Mouse (Mus musculus) forebrain, postnatal 0 days (tissue): ENCODE results near the gene Cybb. TPM values are rescaled to one million over a fixed set of nuclear protein-coding genes. Genes with fewer than 3 reads are reported as not detected.

Experiments used
- ATAC-seq: fragments of 200-750 bp; cut with Nextera tagmentation; 2 replicates; pipeline ENCODE4 v1.8.0; 2017; ENCODE audit warnings: mild to moderate bottlenecking, moderate library complexity
- DNase-seq: peaks from one replicate; pipeline ENCODE4 v3.0.0-alpha.2; 2015
- H3K27ac ChIP-seq: fragments of 300-500 bp; sonication (generic); 2 replicates; pipeline ENCODE4 v1.5.1; 2014; ENCODE audit warnings: low read depth, mild to moderate bottlenecking, antibody characterized with exemption, low read length, moderate library complexity, mixed read lengths
- H3K27me3 ChIP-seq: fragments of 300-500 bp; sonication (generic); 2 replicates; pipeline ENCODE4 v1.6.1; 2014; ENCODE audit warnings: mild to moderate bottlenecking, low read length, mixed read lengths; ENCODE audit not compliant: insufficient read depth
- H3K36me3 ChIP-seq: fragments of 300-500 bp; sonication (generic); 2 replicates; pipeline ENCODE4 v1.6.1; 2014; ENCODE audit warnings: mild to moderate bottlenecking, moderate library complexity; ENCODE audit not compliant: insufficient read depth
- H3K4me1 ChIP-seq: fragments of 300-500 bp; sonication (generic); 2 replicates; pipeline ENCODE4 v1.6.1; 2014; ENCODE audit warnings: antibody characterized with exemption; ENCODE audit not compliant: insufficient read depth
- H3K4me2 ChIP-seq: fragments of 300-500 bp; sonication (generic); 2 replicates; pipeline ENCODE4 v1.6.1; 2014; ENCODE audit warnings: low read depth, mild to moderate bottlenecking, moderate library complexity
- H3K4me3 ChIP-seq: fragments of 300-500 bp; sonication (generic); 2 replicates; pipeline ENCODE4 v1.5.1; 2014; ENCODE audit warnings: low read depth, low read length, mixed read lengths
- H3K9ac ChIP-seq: fragments of 300-500 bp; sonication (generic); 2 replicates; pipeline ENCODE4 v1.6.1; 2014; ENCODE audit warnings: mild to moderate bottlenecking
- H3K9me3 ChIP-seq: fragments of 300-500 bp; sonication (generic); 2 replicates; pipeline ENCODE4 v1.6.1; 2016; ENCODE audit warnings: low read length
- CTCF ChIP-seq: sonication (generic); IDR thresholded peaks from 2 replicates; pipeline ENCODE4 v1.5.1; 2016; ENCODE audit warnings: antibody characterized with exemption, control low read depth, low read depth
- WGBS: fragments of 180-500 bp; shearing (Covaris S2); extraction: QIAGEN DNeasy Blood & Tissue Kit; methylation state at CpG from one replicate; pipeline ENCODE4 v1.1.7; 2014; 5-methylcytosine and 5-hydroxymethylcytosine counted together
- polyA plus RNA-seq: library from polyadenylated mRNA; unstranded; fragments of >200 nt; fragmentation: Nextera tagmentation; extraction: Ambion mirVana; gene quantifications from 2 replicates; pipeline ENCODE4 v1.2.1, GENCODE M21; 2015
- total RNA-seq: library from RNA; depleted of rRNA; stranded (reverse); fragments of >200 nt; gene quantifications from 2 replicates; pipeline ENCODE4 v1.2.3, GENCODE M21; 2014; rRNA removed

The Cybb gene
- total and polyA plus RNA-seq, 2 experiments from 2014 or later = 0.33 to 0.54 TPM

GRCm38 (mm10) chrX:9441102-9441501, 46.5 kb downstream of the Cybb start:
- no peak for ATAC-seq
- no peak for TF ChIP-seq CTCF

GRCm38 (mm10) chrX:9440556-9440955, 47.0 kb downstream of the Cybb start:
- no peak for TF ChIP-seq CTCF

More at GRCm38 (mm10) chrX:9441102-9441501, 46.5 kb downstream of the Cybb start:
- H3K4me3 ChIP-seq = no peak overlapping the region
- H3K9me3 ChIP-seq = no peaks in the 10 kb centered on the region
- H3K36me3 ChIP-seq = no peaks in the 10 kb centered on the region
- H3K4me2 ChIP-seq = no peak overlapping the region
- H3K27me3 ChIP-seq = no peaks in the 10 kb centered on the region
- H3K27ac ChIP-seq = no peak overlapping the region
- no peak for DNase-seq
- WGBS = 71% methylated on average over 4 of the region's 4 CpGs
- H3K9ac ChIP-seq = no peak overlapping the region
- no peaks in the 10 kb centered on the region for H3K4me1 ChIP-seq

GRCm38 (mm10) chrX:9439257-9439656, 48.3 kb downstream of the Cybb start:
- no peaks in the 10 kb centered on the region for H3K9me3 ChIP-seq
- H3K9ac ChIP-seq = no peak overlapping the region
- H3K36me3 ChIP-seq = no peaks in the 10 kb centered on the region
- ATAC-seq (no peak), DNase-seq (no peak)
- no peaks in the 10 kb centered on the region for H3K27me3 ChIP-seq
- H3K4me1 ChIP-seq = no peaks in the 10 kb centered on the region
- no peak overlapping the region for H3K27ac ChIP-seq
- no peak for TF ChIP-seq CTCF
- no peak overlapping the region for H3K4me2 ChIP-seq
- H3K4me3 ChIP-seq = no peak overlapping the region
- 93% methylated on average over 2 of the region's 2 CpGs for WGBS

More at GRCm38 (mm10) chrX:9440556-9440955, 47.0 kb downstream of the Cybb start:
- no peak overlapping the region for H3K4me2 ChIP-seq
- H3K27ac ChIP-seq = no peak overlapping the region
- H3K9me3 ChIP-seq = no peaks in the 10 kb centered on the region
- ATAC-seq = no peak
- H3K27me3 ChIP-seq = no peaks in the 10 kb centered on the region
- no peaks in the 10 kb centered on the region for H3K4me1 ChIP-seq
- DNase-seq = no peak
- WGBS = 88% methylated on average over 4 of the region's 4 CpGs
- H3K9ac ChIP-seq = no peak overlapping the region
- no peaks in the 10 kb centered on the region for H3K36me3 ChIP-seq
- no peak overlapping the region for H3K4me3 ChIP-seq

- no peak for DNase-seq
- no peaks in the 10 kb centered on the region for H3K4me1 ChIP-seq
- no peak for ATAC-seq
- no peak overlapping the region for H3K4me3 ChIP-seq
- no peak overlapping the region for H3K27ac ChIP-seq
- no peaks in the 10 kb centered on the region for H3K9me3 ChIP-seq
- no peak for TF ChIP-seq CTCF
- no peak overlapping the region for H3K4me2 ChIP-seq
- 82% methylated on average over 5 of the region's 5 CpGs for WGBS
- no peaks in the 10 kb centered on the region for H3K27me3 ChIP-seq
- no peak overlapping the region for H3K9ac ChIP-seq
- H3K36me3 ChIP-seq = no peaks in the 10 kb centered on the region
These were observed 73.7 kb downstream of the Cybb start for GRCm38 (mm10) chrX:9413889-9414288.

Other genes with a start within 250 kb of the Cybb start
- gene Gm14862, start 230.9 kb downstream of the Cybb start, total RNA-seq = not detected in 2 replicates
- gene Gm14862, start 230.9 kb downstream of the Cybb start, polyA plus RNA-seq = not detected in 2 replicates
- gene Xk, start 215.0 kb downstream of the Cybb start, total RNA-seq = 4.7 and 7.1 TPM in 2 replicates
- 1.6 and 3.2 TPM in 2 replicates for gene Xk, start 215.0 kb downstream of the Cybb start, polyA plus RNA-seq
- gene H2al1m, start 204.0 kb downstream of the Cybb start, total RNA-seq = 1.6 and 2.2 TPM in 2 replicates
- not detected in 2 replicates for gene H2al1m, start 204.0 kb downstream of the Cybb start, polyA plus RNA-seq
- gene H2al1k, start 137.1 kb downstream of the Cybb start, total RNA-seq = not detected in 2 replicates
- gene H2al1k, start 137.1 kb downstream of the Cybb start, polyA plus RNA-seq = not detected in 2 replicates
- gene H2al1o, start 84.6 kb upstream of the Cybb start, total RNA-seq = not detected in 2 replicates
- not detected in 2 replicates for gene H2al1o, start 84.6 kb upstream of the Cybb start, polyA plus RNA-seq
- gene Dynlt3, start 175.2 kb upstream of the Cybb start, total RNA-seq = 69.4 and 69.9 TPM in 2 replicates
- gene Dynlt3, start 175.2 kb upstream of the Cybb start, polyA plus RNA-seq = 74.4 and 76.5 TPM in 2 replicates